Mouse (Mus musculus): ENCODE measurements around the gene Oasl1. TPM values are rescaled to one million over a fixed set of nuclear protein-coding genes. Genes with fewer than 3 reads are reported as not detected.
"Not testable (repeated sequence)": the region's sequence is repeated elsewhere in the genome, so short reads cannot be mapped to it uniquely, and the experiment has no call there.

Gene Oasl1
- polyA plus RNA-seq, 1 experiment, result 20.1 TPM

DNA sequence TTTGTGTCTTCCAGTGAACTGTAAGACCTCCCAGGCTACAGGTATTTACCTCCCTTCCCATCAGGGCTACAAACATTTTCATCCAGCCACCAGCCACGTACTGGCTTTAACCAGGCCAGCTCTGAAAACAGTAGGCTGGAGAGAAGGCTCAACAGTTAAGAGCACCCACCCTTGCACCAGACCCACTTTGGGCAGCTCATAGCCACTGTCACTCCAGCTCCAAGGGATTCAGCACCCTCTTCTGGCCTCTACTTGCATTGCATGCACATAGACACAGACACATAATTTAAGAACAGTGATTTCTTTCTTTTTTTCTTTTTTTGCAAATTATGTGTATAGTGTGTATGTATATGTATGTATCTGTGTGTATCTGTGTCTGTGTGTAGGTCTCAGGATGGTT, 20.6 kb upstream of the Oasl1 start:
- Histone ChIP-seq H3K27me3 (ENCODE audit: control insufficient read depth, insufficient read depth, low read length) (no peaks in the 10 kb centered on the region), H3K4me1 (replicated peaks; ENCODE audit: control insufficient read depth, insufficient read depth, low read length) (peaks cover 3% of the 10 kb centered on the region), H3K36me3 (ENCODE audit: control insufficient read depth, insufficient read depth, low read length) (no peaks in the 10 kb centered on the region), H3K27ac (ENCODE audit: control insufficient read depth, insufficient read depth, low read length) (no peak overlapping the region; the same call in 1 of the 2 replicates), H3K4me3 (ENCODE audit: control insufficient read depth, insufficient read depth, low read length) (no peak overlapping the region)
- 63% methylated on average over 1 of the region's 1 CpGs for WGBS
- peak; percentile 43 for DNase-seq
- TF ChIP-seq POLR2A (IDR thresholded peaks at IDR 0.05; ENCODE audit: control insufficient read depth, extremely low read depth, insufficient read depth, low read length, poor library complexity) (no peak), CTCF (IDR thresholded peaks at IDR 0.05; ENCODE audit: borderline replicate concordance, control insufficient read depth, extremely low read depth, insufficient read depth, low read length, poor library complexity) (no peak)

DNA sequence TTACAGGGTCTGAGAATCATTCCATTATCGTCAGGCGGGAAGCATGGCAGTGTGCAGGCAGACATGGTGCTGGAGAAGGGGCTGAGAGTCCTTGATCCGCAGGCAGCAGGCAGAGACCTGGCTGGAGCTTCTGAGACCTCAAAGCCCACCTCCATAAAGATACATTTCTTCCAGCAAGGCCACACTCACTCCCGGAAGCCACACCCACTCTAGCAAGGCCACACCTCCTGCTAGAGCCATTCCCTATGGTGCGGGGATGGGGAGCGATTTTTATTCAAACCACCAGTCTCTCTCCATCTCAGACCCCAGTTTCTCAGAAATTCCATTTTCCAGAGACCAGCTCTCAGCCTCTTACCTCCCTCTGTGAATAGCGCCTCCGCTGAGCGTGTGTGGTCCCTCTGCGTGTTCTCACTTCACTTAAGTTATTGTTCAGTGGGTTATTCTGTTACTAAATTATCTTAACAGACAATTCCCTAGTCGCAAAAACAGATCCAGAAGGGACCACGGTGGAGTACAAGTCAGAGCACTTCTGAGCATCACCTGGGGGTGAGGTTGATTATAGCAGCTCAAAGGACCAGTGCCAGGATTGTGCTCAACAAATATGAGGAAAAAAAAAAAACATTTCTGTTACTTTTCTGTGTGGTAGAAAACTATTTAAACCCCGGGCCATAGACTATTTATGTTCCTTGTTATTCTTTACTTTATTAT, 14.3 kb upstream of the Oasl1 start:
- no peaks in the 10 kb centered on the region for H3K4me1 ChIP-seq (replicated peaks; ENCODE audit: control insufficient read depth, insufficient read depth, low read length)
- no peak for DNase-seq
- no peaks in the 10 kb centered on the region for H3K36me3 ChIP-seq (ENCODE audit: control insufficient read depth, insufficient read depth, low read length)
- WGBS, result 93% methylated on average over 13 of the region's 13 CpGs
- TF ChIP-seq POLR2A (IDR thresholded peaks at IDR 0.05; ENCODE audit: control insufficient read depth, extremely low read depth, insufficient read depth, low read length, poor library complexity) (no peak), CTCF (IDR thresholded peaks at IDR 0.05; ENCODE audit: borderline replicate concordance, control insufficient read depth, extremely low read depth, insufficient read depth, low read length, poor library complexity) (no peak)
- no peaks in the 10 kb centered on the region for H3K27me3 ChIP-seq (ENCODE audit: control insufficient read depth, insufficient read depth, low read length)
- H3K27ac ChIP-seq (ENCODE audit: control insufficient read depth, insufficient read depth, low read length), result no peak overlapping the region
- H3K4me3 ChIP-seq (ENCODE audit: control insufficient read depth, insufficient read depth, low read length), result no peak overlapping the region

DNA sequence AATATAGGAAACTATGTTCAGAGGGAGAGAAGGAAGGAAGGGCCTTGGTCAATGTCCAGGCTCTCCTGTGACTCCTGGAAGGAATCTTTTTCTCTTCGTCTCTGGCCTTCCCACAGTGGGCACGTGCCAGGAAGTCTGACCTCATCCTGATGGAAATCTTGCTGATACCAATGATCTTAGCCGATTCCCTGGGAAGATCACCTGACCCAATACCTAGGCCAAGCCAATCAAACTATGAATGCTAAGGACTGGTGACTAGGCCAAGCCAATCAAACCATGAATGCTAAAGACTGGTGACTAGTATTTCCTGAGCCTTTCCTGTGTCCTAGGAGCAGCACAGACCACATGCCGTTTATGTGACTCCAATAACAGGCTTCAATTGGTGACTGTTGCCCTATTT, 9.4 kb upstream of the Oasl1 start:
- Histone ChIP-seq H3K4me1 (replicated peaks; ENCODE audit: control insufficient read depth, insufficient read depth, low read length) (peaks cover 11% of the 10 kb centered on the region), H3K36me3 (ENCODE audit: control insufficient read depth, insufficient read depth, low read length) (no peaks in the 10 kb centered on the region), H3K27me3 (ENCODE audit: control insufficient read depth, insufficient read depth, low read length) (no peaks in the 10 kb centered on the region), H3K4me3 (ENCODE audit: control insufficient read depth, insufficient read depth, low read length) (no peak overlapping the region), H3K27ac (ENCODE audit: control insufficient read depth, insufficient read depth, low read length) (no peak overlapping the region)
- WGBS, result 90% methylated on average over 4 of the region's 4 CpGs
- DNase-seq, result no peak
- TF ChIP-seq CTCF (IDR thresholded peaks at IDR 0.05; ENCODE audit: borderline replicate concordance, control insufficient read depth, extremely low read depth, insufficient read depth, low read length, poor library complexity) (no peak), POLR2A (IDR thresholded peaks at IDR 0.05; ENCODE audit: control insufficient read depth, extremely low read depth, insufficient read depth, low read length, poor library complexity) (no peak)

GRCm38 (mm10) chr5:114914855-114915254, 8.2 kb upstream of the Oasl1 start:
- no peak overlapping the region for H3K4me3 ChIP-seq (ENCODE audit: control insufficient read depth, insufficient read depth, low read length)
- no peak for DNase-seq
- H3K4me1 ChIP-seq (replicated peaks; ENCODE audit: control insufficient read depth, insufficient read depth, low read length), result peaks cover 11% of the 10 kb centered on the region
- 78% methylated on average over 8 of the region's 8 CpGs for WGBS
- TF ChIP-seq POLR2A (IDR thresholded peaks at IDR 0.05; ENCODE audit: control insufficient read depth, extremely low read depth, insufficient read depth, low read length, poor library complexity) (no peak), CTCF (IDR thresholded peaks at IDR 0.05; ENCODE audit: borderline replicate concordance, control insufficient read depth, extremely low read depth, insufficient read depth, low read length, poor library complexity) (no peak)
- H3K27me3 ChIP-seq (ENCODE audit: control insufficient read depth, insufficient read depth, low read length), result no peaks in the 10 kb centered on the region
- no peaks in the 10 kb centered on the region for H3K36me3 ChIP-seq (ENCODE audit: control insufficient read depth, insufficient read depth, low read length)
- H3K27ac ChIP-seq (ENCODE audit: control insufficient read depth, insufficient read depth, low read length), result no peak overlapping the region

- Histone ChIP-seq H3K36me3 (ENCODE audit: control insufficient read depth, insufficient read depth, low read length) (no peaks in the 10 kb centered on the region), H3K27ac (ENCODE audit: control insufficient read depth, insufficient read depth, low read length) (no peak overlapping the region), H3K4me3 (ENCODE audit: control insufficient read depth, insufficient read depth, low read length) (no peak overlapping the region), H3K4me1 (replicated peaks; ENCODE audit: control insufficient read depth, insufficient read depth, low read length) (peaks cover 11% of the 10 kb centered on the region), H3K27me3 (ENCODE audit: control insufficient read depth, insufficient read depth, low read length) (no peaks in the 10 kb centered on the region)
- TF ChIP-seq CTCF (IDR thresholded peaks at IDR 0.05; ENCODE audit: borderline replicate concordance, control insufficient read depth, extremely low read depth, insufficient read depth, low read length, poor library complexity), result no peak
- DNase-seq, result no peak
- 79% methylated on average over 5 of the region's 5 CpGs for WGBS
Measured at GRCm38 (mm10) chr5:114915854-114916253, 7.2 kb upstream of the Oasl1 start.

DNA sequence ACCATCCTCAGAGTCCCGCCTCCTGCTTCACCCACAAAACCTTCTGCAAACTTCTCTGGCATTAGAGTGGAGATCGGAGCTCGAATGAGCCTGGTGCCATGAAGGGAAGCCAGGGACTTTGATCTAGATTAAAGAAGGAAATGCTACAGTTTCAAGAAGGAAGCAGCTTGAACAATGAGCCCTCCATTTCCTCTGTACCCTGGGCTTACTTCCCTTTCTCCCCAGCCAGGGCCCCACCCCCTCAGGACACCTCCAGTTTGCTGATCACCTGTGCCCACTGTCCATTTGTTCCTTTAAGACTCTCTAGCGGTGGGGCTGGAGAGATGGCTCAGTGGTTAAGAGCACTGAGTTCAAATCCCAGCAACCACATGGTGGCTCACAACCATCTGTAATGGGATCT, 6.3 kb upstream of the Oasl1 start:
- no peak for DNase-seq
- WGBS, result 42% methylated on average over 4 of the region's 4 CpGs

DNA sequence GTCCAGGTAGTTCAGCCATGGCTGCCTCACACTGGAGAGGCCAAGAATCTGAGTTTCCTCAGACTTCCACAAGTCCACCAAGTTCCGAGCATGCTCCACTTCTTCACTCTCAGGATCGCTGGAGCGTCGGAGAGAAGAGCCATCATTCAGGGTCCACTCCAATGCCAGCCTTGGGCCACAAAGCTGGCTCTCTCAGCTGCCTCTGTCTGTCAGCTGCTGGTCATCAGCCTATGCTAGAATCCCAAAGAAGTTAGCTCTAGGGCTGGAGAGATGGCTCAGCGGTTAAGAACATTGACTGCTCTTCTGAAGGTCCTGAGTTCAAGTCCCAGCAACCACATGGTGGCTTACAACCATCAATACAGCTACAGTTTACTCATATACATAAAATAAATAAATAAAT, 5.7 kb upstream of the Oasl1 start:
- peaks cover 15% of the 10 kb centered on the region for H3K4me1 ChIP-seq (replicated peaks; ENCODE audit: control insufficient read depth, insufficient read depth, low read length)
- not testable (repeated sequence) for DNase-seq; H3K27me3 ChIP-seq (ENCODE audit: control insufficient read depth, insufficient read depth, low read length); H3K4me3 ChIP-seq (ENCODE audit: control insufficient read depth, insufficient read depth, low read length); H3K36me3 ChIP-seq (ENCODE audit: control insufficient read depth, insufficient read depth, low read length); H3K27ac ChIP-seq (ENCODE audit: control insufficient read depth, insufficient read depth, low read length)
- 99% methylated on average over 5 of the region's 5 CpGs for WGBS

More for the DNA sequence above, 6.3 kb upstream of the Oasl1 start:
- Histone ChIP-seq H3K36me3 (ENCODE audit: control insufficient read depth, insufficient read depth, low read length) (no peaks in the 10 kb centered on the region), H3K27ac (ENCODE audit: control insufficient read depth, insufficient read depth, low read length) (no peak overlapping the region; the same call in 1 of the 2 replicates), H3K4me3 (ENCODE audit: control insufficient read depth, insufficient read depth, low read length) (no peak overlapping the region), H3K27me3 (ENCODE audit: control insufficient read depth, insufficient read depth, low read length) (no peaks in the 10 kb centered on the region), H3K4me1 (replicated peaks; ENCODE audit: control insufficient read depth, insufficient read depth, low read length) (peaks cover 15% of the 10 kb centered on the region)
- TF ChIP-seq CTCF (IDR thresholded peaks at IDR 0.05; ENCODE audit: borderline replicate concordance, control insufficient read depth, extremely low read depth, insufficient read depth, low read length, poor library complexity), result no peak
